Mouse (Mus musculus) ES-E14 (cell line): ENCODE data around the gene Gm5678. TPM values are rescaled to one million over a fixed set of nuclear protein-coding genes. Genes with fewer than 3 reads are reported as not detected.

ENCODE experiments used
- DNase-seq: peaks from one replicate; pipeline ENCODE4 v3.0.0-alpha.2; 2013; ENCODE audit warnings: low read depth, low spot score
- H3K27ac ChIP-seq: 2 replicates; pipeline ENCODE4 v1.5.1; 2012; ENCODE audit warnings: low read depth, mild to moderate bottlenecking, low read length, moderate library complexity, mixed read lengths; ENCODE audit not compliant: poor library complexity, insufficient read depth, severe bottlenecking
- H3K36me3 ChIP-seq: 2 replicates; pipeline ENCODE4 v1.6.1; 2012; ENCODE audit warnings: mild to moderate bottlenecking, low read length, moderate library complexity, mixed read lengths; ENCODE audit not compliant: control insufficient read depth, poor library complexity, insufficient read depth, severe bottlenecking
- H3K4me1 ChIP-seq, 2 experiments: fragments of 150-350 bp in 1 of 2; sonication (generic) in 1 of 2; 2 replicates each; pipeline ENCODE4 v1.6.1; 2012; ENCODE audit warnings: low read length in 2 of 2, mild to moderate bottlenecking in 1 of 2, mixed read lengths in 1 of 2; ENCODE audit not compliant: control insufficient read depth in 2 of 2, insufficient read depth in 2 of 2, poor library complexity in 1 of 2
- H3K4me3 ChIP-seq, 2 experiments: fragments of 150-350 bp in 1 of 2; sonication (generic) in 1 of 2; 2 replicates each; pipeline ENCODE4 v1.5.1; 2012; ENCODE audit warnings: low read length in 2 of 2, low read depth in 1 of 2, mild to moderate bottlenecking in 1 of 2, mixed read lengths in 1 of 2; ENCODE audit not compliant: insufficient read depth in 1 of 2, poor library complexity in 1 of 2, severe bottlenecking in 1 of 2
- H3K9ac ChIP-seq: 2 replicates; pipeline ENCODE4 v1.6.1; 2012; ENCODE audit warnings: low read depth, mild to moderate bottlenecking, low read length, mixed read lengths; ENCODE audit not compliant: poor library complexity, insufficient read depth, severe bottlenecking
- H3K9me3 ChIP-seq: fragments of 150-350 bp; sonication (generic); 2 replicates; pipeline ENCODE4 v1.6.1; 2012; ENCODE audit warnings: low read depth, mild to moderate bottlenecking, low read length; ENCODE audit not compliant: control insufficient read depth, insufficient read depth
- CHD2 ChIP-seq: IDR thresholded peaks from 2 replicates; pipeline ENCODE4 v1.6.1; 2014; ENCODE audit warnings: mild to moderate bottlenecking, low read depth, low read length, inconsistent platforms
- HCFC1 ChIP-seq: IDR thresholded peaks from 2 replicates; pipeline ENCODE4 v1.6.1; 2012; ENCODE audit warnings: low read length, inconsistent platforms, borderline replicate concordance; ENCODE audit not compliant: insufficient read depth
- MAFK ChIP-seq: IDR thresholded peaks from 2 replicates; pipeline ENCODE4 v1.6.1; 2014; ENCODE audit warnings: mild to moderate bottlenecking, low read depth, low read length, inconsistent platforms; ENCODE audit not compliant: insufficient read depth
- ZC3H11A ChIP-seq: IDR thresholded peaks from 2 replicates; pipeline ENCODE4 v1.6.1; 2012; ENCODE audit warnings: low read depth, mild to moderate bottlenecking, inconsistent platforms, low read length, borderline replicate concordance
- ZNF384 ChIP-seq: IDR thresholded peaks from 2 replicates; pipeline ENCODE4 v1.6.1; 2012; ENCODE audit warnings: low read depth, low read length, inconsistent platforms
- in situ Hi-C, 2 experiments: fragments of 600-800 bp; cut with MboI; formaldehyde crosslinking; loops; one replicate each; pipeline ENCODE4 v1.15.1; 2025; ENCODE audit warnings: low sequenced_read_pairs in 2 of 2, inconsistent platforms in 1 of 2; ENCODE audit not compliant: unreplicated experiment in 2 of 2
- total RNA-seq: library from RNA; depleted of rRNA; stranded (reverse); fragments of 300-350 nt; gene quantifications from 2 replicates; pipeline ENCODE4 v1.2.3, GENCODE M21; 2012; rRNA removed

The Gm5678 gene
- total RNA-seq = not detected in 2 replicates

DNA sequence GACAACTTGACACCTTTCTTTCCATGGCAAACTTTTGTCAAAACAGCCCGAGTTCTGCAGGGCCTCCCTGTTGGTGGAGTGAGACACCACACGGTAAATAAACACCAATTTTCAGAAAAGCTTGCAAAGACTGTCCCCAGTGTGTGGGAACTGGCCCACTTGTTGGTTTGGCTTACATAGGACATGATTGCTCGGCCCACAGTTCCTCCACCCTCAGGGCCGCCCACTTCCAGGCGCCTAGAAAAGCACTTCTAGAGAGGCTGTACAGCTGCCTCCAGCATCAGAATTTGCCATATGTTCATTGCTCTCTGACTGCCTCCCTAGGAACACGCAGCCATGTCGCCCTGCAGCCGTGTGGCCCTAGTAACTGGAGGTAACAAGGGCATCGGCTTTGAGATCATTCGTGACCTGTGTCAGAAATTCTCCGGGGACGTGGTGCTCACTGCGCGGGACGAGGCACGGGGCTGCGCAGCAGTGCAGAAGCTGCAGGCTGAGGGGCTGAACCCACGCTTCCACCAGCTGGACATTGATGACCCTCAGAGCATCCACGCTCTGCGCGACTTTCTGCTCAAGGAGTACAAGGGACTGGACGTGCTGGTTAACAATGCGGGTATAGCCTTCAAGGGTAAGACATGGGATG is at the start of gene Gm5678:
Gm5678 (plus strand) TSS at position 337 of the 640 bp plus-strand sequence.
- TF ChIP-seq CHD2 = no peak
- no peak for TF ChIP-seq HCFC1
- TF ChIP-seq ZNF384 = no peak
- no peak for TF ChIP-seq ZC3H11A
- no peak for TF ChIP-seq MAFK
- in situ Hi-C loops = no loop called here
- DNase-seq = no peak

DNA sequence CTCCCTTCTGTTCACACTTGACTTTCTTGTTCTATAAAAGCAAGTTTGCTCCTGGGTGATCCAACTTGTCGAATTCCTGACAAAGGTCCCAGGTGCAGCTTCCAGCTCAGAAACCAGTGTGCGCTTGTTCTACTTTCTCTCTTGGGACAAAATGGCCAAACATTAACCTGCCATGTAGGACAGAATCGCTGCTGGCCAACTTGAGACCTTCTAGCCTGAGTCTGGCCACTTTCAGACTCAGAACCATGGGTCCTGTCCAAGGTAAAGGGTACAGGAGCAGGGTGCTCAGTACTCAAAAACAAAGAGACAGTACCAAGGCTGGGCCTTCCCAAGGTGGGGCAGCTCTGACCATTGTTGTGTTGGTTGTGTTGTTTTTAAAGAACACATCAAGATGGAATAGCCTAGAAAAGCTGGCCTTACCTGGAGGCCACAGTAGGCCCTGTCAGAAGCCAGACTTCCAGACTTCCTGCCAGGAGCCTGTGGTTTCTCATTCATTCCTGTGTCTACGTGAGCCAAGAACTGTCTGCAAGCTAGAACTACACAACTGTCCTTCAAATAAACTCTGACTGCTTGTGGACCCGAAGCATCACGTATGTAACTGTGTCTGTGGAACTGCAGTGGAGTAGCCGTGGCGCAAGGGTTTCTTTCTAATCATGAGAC is 49.4 kb upstream of the Gm5678 start:
- no peak overlapping the region for H3K4me3 ChIP-seq
- H3K4me1 ChIP-seq = peaks cover 0 to 7% of the 10 kb centered on the region in 2 experiments; a peak in 2 of 4 replicates
- in situ Hi-C loops = no loop called here
- H3K9me3 ChIP-seq = no peaks in the 10 kb centered on the region
- H3K36me3 ChIP-seq = peaks cover 2% of the 10 kb centered on the region; the same call in 1 of the 2 replicates
- no peak overlapping the region for H3K27ac ChIP-seq
- no peak overlapping the region for H3K9ac ChIP-seq
- DNase-seq = no peak
- TF ChIP-seq CHD2 (no peak), MAFK (no peak), ZC3H11A (no peak), HCFC1 (no peak), ZNF384 (no peak)

More for the DNA sequence above, at the start of gene Gm5678:
- Histone ChIP-seq H3K9me3 (no peaks in the 10 kb centered on the region), H3K9ac (no peak within 1 kb of the TSS), H3K4me3 (no peak within 1 kb of the TSS), H3K4me1 (no peaks in the 10 kb centered on the region), H3K36me3 (no peaks in the 10 kb centered on the region), H3K27ac (no peak within 1 kb of the TSS)

DNA sequence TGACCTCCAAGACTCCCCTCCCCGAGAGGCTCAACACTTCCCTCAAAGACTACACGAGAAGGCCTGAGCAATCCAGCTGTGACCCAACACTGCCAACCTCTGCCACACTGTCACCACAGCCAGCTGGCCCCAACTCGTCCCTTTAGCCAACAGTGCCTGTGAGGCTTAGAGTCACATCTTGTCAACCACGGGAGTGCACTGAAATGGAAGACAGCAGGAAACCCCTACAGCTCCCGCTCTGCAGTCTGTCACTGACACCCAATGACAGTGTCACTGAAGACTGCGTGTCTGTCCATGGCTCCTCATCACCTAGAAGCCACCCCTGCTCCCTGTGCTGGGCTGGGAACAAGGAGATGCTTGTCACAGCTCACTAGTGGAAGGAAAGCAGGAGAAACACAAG is 46.8 kb upstream of the Gm5678 start:
- Histone ChIP-seq H3K9ac (no peak overlapping the region), H3K27ac (no peak overlapping the region), H3K4me3 (no peak overlapping the region), H3K9me3 (no peaks in the 10 kb centered on the region), H3K36me3 (peaks cover 10% of the 10 kb centered on the region; the same call in 1 of the 2 replicates), H3K4me1 (peaks cover under 1 to 9% of the 10 kb centered on the region in 2 experiments; a peak in 1 of 4 replicates)
- no peak for DNase-seq
- in situ Hi-C loops = no loop called here
- TF ChIP-seq ZC3H11A (no peak), ZNF384 (no peak), HCFC1 (no peak), CHD2 (no peak)

DNA sequence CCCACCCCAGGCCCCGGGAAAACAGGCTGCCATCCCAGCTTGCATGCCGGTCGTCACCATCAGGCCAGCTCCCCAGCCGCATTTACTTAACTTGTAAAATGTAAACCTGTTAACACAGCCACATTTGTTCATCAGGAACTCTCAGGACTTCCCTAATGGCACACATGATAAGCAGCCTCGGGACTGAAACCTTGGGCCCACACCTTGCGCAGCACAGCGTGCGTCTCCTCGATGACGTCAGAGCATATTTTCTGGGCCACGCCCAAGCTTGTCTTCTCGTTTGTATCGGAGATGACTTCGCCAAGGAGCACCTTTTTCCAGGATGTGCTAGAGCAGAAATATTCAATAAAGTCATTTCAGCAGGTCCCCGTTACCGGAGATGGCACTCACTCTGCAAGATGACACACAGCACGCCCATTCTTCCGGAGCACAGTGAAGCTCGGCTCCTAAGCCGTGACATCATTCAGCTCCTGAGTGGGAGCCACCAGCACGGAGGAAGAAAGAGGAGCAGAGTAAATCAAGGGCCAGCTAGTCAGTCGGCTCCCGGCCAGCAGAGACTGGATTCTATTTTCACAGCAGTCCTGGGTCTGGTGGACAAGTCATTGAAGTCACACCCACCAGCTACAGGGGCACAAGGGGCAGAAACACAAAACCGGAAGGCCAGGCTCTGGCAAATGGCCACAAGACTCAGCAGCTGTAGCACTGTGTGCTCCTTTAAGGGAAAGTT is 42.8 kb upstream of the Gm5678 start:
- Histone ChIP-seq H3K36me3 (peaks cover 20% of the 10 kb centered on the region), H3K27ac (no peak overlapping the region), H3K9ac (no peak overlapping the region), H3K9me3 (no peaks in the 10 kb centered on the region), H3K4me1 (peaks cover 3 to 12% of the 10 kb centered on the region in 2 experiments; a peak in 1 of 4 replicates), H3K4me3 (no peak overlapping the region)
- in situ Hi-C loops = no loop called here
- no peak for DNase-seq
- TF ChIP-seq MAFK (no peak), ZNF384 (no peak), ZC3H11A (no peak), HCFC1 (no peak), CHD2 (no peak)
